In the genomic region with DNA sequence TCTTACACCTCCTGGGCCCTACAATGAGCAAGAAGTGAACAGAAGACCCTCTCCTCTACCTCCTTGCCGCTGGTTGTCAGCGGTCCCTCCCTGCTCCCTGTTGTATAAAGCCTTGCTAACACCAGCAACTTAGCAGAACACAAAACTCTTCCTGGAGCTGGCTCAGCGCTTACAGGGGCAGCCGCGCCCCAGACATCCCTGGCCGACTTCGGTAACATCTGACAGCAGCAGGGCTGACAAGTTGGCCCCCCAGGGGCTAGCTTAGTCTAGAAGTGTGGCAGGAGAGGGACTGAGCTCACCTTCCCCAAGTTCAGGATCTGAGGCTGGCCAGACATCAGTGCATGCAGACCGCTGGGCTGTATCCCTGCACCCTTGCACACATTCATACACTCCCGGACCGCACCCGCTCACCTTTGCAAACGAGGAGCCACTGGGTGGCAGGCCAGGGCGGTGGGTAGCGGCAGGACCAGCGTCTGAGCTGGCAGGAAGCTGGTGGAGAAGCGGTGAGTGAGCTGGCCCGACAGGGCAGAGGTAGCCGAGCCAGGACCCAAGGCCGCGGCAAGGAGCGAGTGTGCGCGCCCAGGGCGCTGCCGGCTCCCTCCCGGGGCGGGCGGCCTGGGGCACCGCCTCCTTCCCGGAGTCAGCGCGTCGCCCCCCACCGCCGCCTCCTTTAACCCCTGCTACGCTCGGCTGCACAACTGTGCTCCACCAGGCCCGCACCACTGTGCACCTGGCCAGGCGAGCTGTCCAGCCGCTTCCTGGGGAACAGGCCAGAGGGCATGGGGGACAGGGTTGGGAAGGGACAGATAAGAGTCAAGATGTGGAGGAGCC, we compare ENCODE assay signal across 8 mouse cellular contexts.
DNase-seq lines count a peak whose midpoint lies in the region; ATAC-seq and TF ChIP-seq lines count a peak whose summit lies in the region.

No protein-coding gene starts in this region.

- peak; percentile 68 for TF ChIP-seq CTCF in liver, postnatal 0 days (IDR thresholded peaks at IDR 0.05; ENCODE audit: low read depth)

- peaks cover 35% of the 10 kb centered on the region for H3K4me1 ChIP-seq in intestine, embryonic 16.5 days (ENCODE audit: control insufficient read depth, insufficient read depth, low read length)
- H3K4me1 ChIP-seq in liver, postnatal 0 days (ENCODE audit: insufficient read depth) = peaks cover 19% of the 10 kb centered on the region
- H3K4me1 ChIP-seq in neural tube, embryonic 14.5 days (ENCODE audit: control insufficient read depth, insufficient read depth, low read length) = peaks cover 10% of the 10 kb centered on the region; the same call in 1 of the 2 replicates

- peak overlapping the region; percentile 70 for H3K9ac ChIP-seq in intestine, embryonic 16.5 days (ENCODE audit: low read depth, low read length)
- peak overlapping the region; percentile 58 for H3K9ac ChIP-seq in liver, postnatal 0 days (replicated peaks)
- H3K9ac ChIP-seq in neural tube, embryonic 14.5 days (replicated peaks; ENCODE audit: low read depth, low read length) = peak overlapping the region; percentile 41

- peak overlapping the region; percentile 55 for H3K27ac ChIP-seq in intestine, embryonic 16.5 days (ENCODE audit: low read length)
- peak overlapping the region; percentile 52; the same call in 1 of the 2 replicates for H3K27ac ChIP-seq in liver, postnatal 0 days (ENCODE audit: low read depth)
- no peak overlapping the region for H3K27ac ChIP-seq in neural tube, embryonic 14.5 days (ENCODE audit: low read depth, low read length)

- ATAC-seq in granulocyte monocyte progenitor cell, adult 5-6 weeks (replicated peaks; ENCODE audit: poor library complexity, severe bottlenecking) = peak; percentile 43
- ATAC-seq in intestine, embryonic 16.5 days = peak; percentile 69
- peak; percentile 77 for ATAC-seq in liver, postnatal 0 days
- peak; percentile 61; the same call in 1 of the 2 replicates for ATAC-seq in neural tube, embryonic 14.5 days (ENCODE audit: low read depth)

- H3K4me2 ChIP-seq in intestine, embryonic 16.5 days (ENCODE audit: low read depth, low read length) = peak overlapping the region; percentile 67
- peak overlapping the region; percentile 65 for H3K4me2 ChIP-seq in liver, postnatal 0 days (ENCODE audit: low read depth, low read length)
- H3K4me2 ChIP-seq in neural tube, embryonic 14.5 days (ENCODE audit: low read depth, low read length) = peak overlapping the region; percentile 59

- no peaks in the 10 kb centered on the region for H3K9me3 ChIP-seq in intestine, embryonic 16.5 days (ENCODE audit: control insufficient read depth, low read length)
- no peaks in the 10 kb centered on the region for H3K9me3 ChIP-seq in liver, postnatal 0 days (ENCODE audit: low read length)
- H3K9me3 ChIP-seq in neural tube, embryonic 14.5 days (ENCODE audit: control insufficient read depth, low read length) = no peaks in the 10 kb centered on the region

- H3K27me3 ChIP-seq in intestine, embryonic 16.5 days (replicated peaks; ENCODE audit: control insufficient read depth, insufficient read depth, low read length) = no peaks in the 10 kb centered on the region
- H3K27me3 ChIP-seq in liver, postnatal 0 days (ENCODE audit: insufficient read depth, low read length) = 0 out of 2 replicates have a peak, but pooled peaks cover 10% of the 10 kb centered on the region
- peaks cover 3% of the 10 kb centered on the region; the same call in 1 of the 2 replicates for H3K27me3 ChIP-seq in neural tube, embryonic 14.5 days (ENCODE audit: control insufficient read depth, insufficient read depth, low read length)

- 3% methylated on average over 40 of the region's 40 CpGs for WGBS in intestine, embryonic 16.5 days
- 3% methylated on average over 35 of the region's 40 CpGs for WGBS in liver, postnatal 0 days (ENCODE audit: insufficient replicate concordance)
- WGBS in neural tube, embryonic 14.5 days = 6% methylated on average over 39 of the region's 40 CpGs

- H3K36me3 ChIP-seq in intestine, embryonic 16.5 days (ENCODE audit: control insufficient read depth, insufficient read depth, low read length) = no peaks in the 10 kb centered on the region
- no peaks in the 10 kb centered on the region for H3K36me3 ChIP-seq in liver, postnatal 0 days (replicated peaks; ENCODE audit: insufficient read depth, low read length)
- H3K36me3 ChIP-seq in neural tube, embryonic 14.5 days (ENCODE audit: control insufficient read depth, insufficient read depth, low read length) = no peaks in the 10 kb centered on the region

- peak; percentile 24 to 35 for DNase-seq in spleen, adult 18-20 months
- DNase-seq in spleen, adult 12 weeks (ENCODE audit: low spot score) = no peak
- DNase-seq in liver, postnatal 0 days = peak; percentile 67
- DNase-seq in urinary bladder, postnatal 25 days (ENCODE audit: low spot score) = peak; percentile 55
- no peak for DNase-seq in cerebellum, postnatal 14 days

- H3K4me3 ChIP-seq in intestine, embryonic 16.5 days (ENCODE audit: low read length) = peak overlapping the region; percentile 59
- peak overlapping the region; percentile 53 for H3K4me3 ChIP-seq in liver, postnatal 0 days (ENCODE audit: low read depth, low read length)
- H3K4me3 ChIP-seq in neural tube, embryonic 14.5 days (ENCODE audit: low read depth, low read length) = peak overlapping the region; percentile 31

- no peak for TF ChIP-seq EP300 in liver, postnatal 0 days (IDR thresholded peaks at IDR 0.05; ENCODE audit: low read depth)

Comparison
In these comparisons a context has a peak if more than half of its experiments do, and no peak if none do; other contexts are left out.
1. DNase-seq: peak in spleen, adult 18-20 months (2 of 2), liver, postnatal 0 days (single experiment) and urinary bladder, postnatal 25 days (single experiment); none in spleen, adult 12 weeks (single experiment) and cerebellum, postnatal 14 days (0 of 2).
2. Peak in every context shown above with its lines, with median percentiles within 50 percentile points of each other: ATAC-seq, H3K4me2 ChIP-seq, H3K4me3 ChIP-seq and H3K9ac ChIP-seq.